Mouse (Mus musculus) stomach, adult 2 months (tissue): Measurements from ENCODE around the gene Tmem52b. TPM values are rescaled to one million over a fixed set of nuclear protein-coding genes. Genes with fewer than 3 reads are reported as not detected.

Source experiments
- polyA plus RNA-seq: library from polyadenylated mRNA; depleted of rRNA; stranded (reverse); fragments of >200 nt; gene quantifications from 2 replicates; pipeline ENCODE4 v1.2.3, GENCODE M21; 2012; rRNA removed

The Tmem52b gene
- not detected in 2 replicates for polyA plus RNA-seq

GRCm38 (mm10) chr6:129512367-129512766 is at the start of gene Tmem52b:
TSS of gene Tmem52b (plus strand) at chr6:129512555.

GRCm38 (mm10) chr6:129507024-129507423 is 5.3 kb upstream of the Tmem52b start, which contains the start of gene Olr1:
TSS of gene Olr1 (minus strand) at chr6:129507165.

GRCm38 (mm10) chr6:129532942-129533860 is 20.8 kb downstream of the Tmem52b start, which contains the start of gene Gabarapl1:
TSS of gene Gabarapl1 (plus strand) at chr6:129533160.

Other genes starting within 250 kb of the Tmem52b start
- gene Cd69, start 237.1 kb upstream of the Tmem52b start, polyA plus RNA-seq, result not detected in 2 replicates
- gene 4922502D21Rik, start 180.8 kb upstream of the Tmem52b start, polyA plus RNA-seq, result not detected in 2 replicates
- gene Clec12a, start 169.9 kb upstream of the Tmem52b start, polyA plus RNA-seq, result 0.22 and 0.23 TPM in 2 replicates
- gene Clec12b, start 126.7 kb upstream of the Tmem52b start, polyA plus RNA-seq, result not detected in 2 replicates
- not detected in 2 replicates for gene Clec1b, start 115.3 kb upstream of the Tmem52b start, polyA plus RNA-seq
- 0.10 and 0.28 TPM in 2 replicates for gene Clec9a, start 103.7 kb upstream of the Tmem52b start, polyA plus RNA-seq
- 0.15 and 0.60 TPM in 2 replicates for gene Clec1a, start 60.6 kb upstream of the Tmem52b start, polyA plus RNA-seq
- gene Olr1, start 5.4 kb upstream of the Tmem52b start, polyA plus RNA-seq, result not detected in 2 replicates
- 32.0 and 33.7 TPM in 2 replicates for gene Gabarapl1, start 20.6 kb downstream of the Tmem52b start, polyA plus RNA-seq
- not detected in 2 replicates for gene Klre1, start 65.3 kb downstream of the Tmem52b start, polyA plus RNA-seq
- gene Klrd1, start 79.2 kb downstream of the Tmem52b start, polyA plus RNA-seq, result not detected in 2 replicates
- gene Klrk1, start 111.3 kb downstream of the Tmem52b start, polyA plus RNA-seq, result not detected in 2 replicates
- gene Klrc3, start 130.8 kb downstream of the Tmem52b start, polyA plus RNA-seq, result not detected in 2 replicates
- gene Klrc2, start 148.1 kb downstream of the Tmem52b start, polyA plus RNA-seq, result not detected in 2 replicates
- not detected in 2 replicates for gene Klrc1, start 166.4 kb downstream of the Tmem52b start, polyA plus RNA-seq
- gene Klri1, start 204.6 kb downstream of the Tmem52b start, polyA plus RNA-seq, result not detected in 2 replicates
- gene Klri2, start 227.9 kb downstream of the Tmem52b start, polyA plus RNA-seq, result not detected in 2 replicates